Mouse (Mus musculus): ENCODE measurements around the gene Spata17. TPM values are rescaled to one million over a fixed set of nuclear protein-coding genes. Genes with fewer than 3 reads are reported as not detected.

Spata17 gene
- polyA plus RNA-seq, 1 experiment from 2014 or later = 1.2 TPM

DNA sequence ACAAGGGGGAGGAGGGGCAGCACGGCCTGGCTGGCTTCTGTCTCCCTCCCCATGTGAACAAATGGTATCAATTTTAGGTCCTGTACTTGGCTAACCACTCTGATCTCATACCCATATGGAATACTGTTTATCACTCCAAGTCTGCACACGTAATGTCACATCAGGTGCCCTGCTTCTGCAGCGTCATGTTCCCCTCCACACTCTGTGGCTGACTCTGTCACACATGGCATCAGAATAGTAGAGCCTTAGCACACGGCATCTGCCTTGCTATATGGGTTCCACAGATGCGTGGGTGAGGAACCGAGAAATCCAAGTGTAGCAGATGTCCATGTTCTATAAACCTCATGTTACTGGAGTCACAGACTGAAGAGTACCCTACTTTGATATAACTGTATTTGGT is 96.0 kb downstream of the Spata17 start:
- no peak overlapping the region for H3K27ac ChIP-seq
- WGBS = 84% methylated on average over 6 of the region's 6 CpGs
- no peak for ATAC-seq (ENCODE audit: insufficient number of reproducible peaks, insufficient read depth, low FRiP score, low TSS enrichment)

DNA sequence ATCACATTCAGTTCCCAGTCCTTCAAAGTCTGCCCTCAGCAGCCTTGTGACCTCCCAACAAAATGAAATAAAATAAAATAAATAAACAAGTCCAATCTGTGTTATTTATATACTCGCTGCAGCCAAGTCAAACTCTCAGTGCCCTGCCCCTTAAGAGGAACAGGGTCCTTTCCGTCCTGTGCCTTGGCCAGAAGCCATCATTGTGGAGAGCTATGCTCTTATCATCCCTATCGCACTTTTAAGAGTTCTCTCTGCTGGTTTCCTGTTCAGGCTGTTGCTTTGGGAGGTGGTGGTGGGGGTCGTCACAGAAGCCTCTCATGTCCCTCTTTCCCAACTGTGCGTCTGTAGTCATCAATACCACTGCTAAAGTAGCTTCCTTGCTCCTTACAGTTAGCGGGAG is 97.2 kb downstream of the Spata17 start:
- ATAC-seq (ENCODE audit: insufficient number of reproducible peaks, insufficient read depth, low FRiP score, low TSS enrichment) = no peak
- Histone ChIP-seq H3K4me2 (replicated peaks) (no peak overlapping the region), H3K9me3 (no peaks in the 10 kb centered on the region), H3K4me1 (no peaks in the 10 kb centered on the region), H3K36me3 (no peaks in the 10 kb centered on the region), H3K27me3 (no peaks in the 10 kb centered on the region), H3K9ac (no peak overlapping the region), H3K27ac (no peak overlapping the region), H3K4me3 (no peak overlapping the region)
- 79% methylated on average over 6 of the region's 6 CpGs for WGBS

More for the DNA sequence above, 96.0 kb downstream of the Spata17 start:
- Histone ChIP-seq H3K4me3 (no peak overlapping the region), H3K9me3 (no peaks in the 10 kb centered on the region), H3K27me3 (no peaks in the 10 kb centered on the region), H3K4me1 (no peaks in the 10 kb centered on the region), H3K4me2 (replicated peaks) (no peak overlapping the region), H3K36me3 (no peaks in the 10 kb centered on the region), H3K9ac (no peak overlapping the region)

DNA sequence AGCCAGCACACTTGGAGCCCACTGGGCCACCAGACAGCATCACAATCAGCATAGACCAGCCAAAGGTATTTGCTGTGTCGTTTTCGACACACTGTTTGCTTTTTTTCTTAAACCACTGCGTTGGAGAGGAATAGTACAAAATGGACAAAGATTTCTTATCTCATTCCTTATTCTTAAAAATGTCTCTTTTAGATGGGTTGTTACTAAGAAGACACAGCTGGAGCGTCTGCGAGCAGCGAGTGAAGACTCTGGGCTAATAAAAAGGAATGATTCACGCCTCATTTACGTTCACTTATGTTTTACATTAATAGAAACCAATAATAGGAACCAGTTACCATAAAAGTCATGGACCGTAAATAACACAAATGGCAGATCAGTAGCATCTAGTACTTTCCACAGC is 101.5 kb downstream of the Spata17 start:
- WGBS = 89% methylated on average over 9 of the region's 9 CpGs
- ATAC-seq (ENCODE audit: insufficient number of reproducible peaks, insufficient read depth, low FRiP score, low TSS enrichment) = no peak

DNA sequence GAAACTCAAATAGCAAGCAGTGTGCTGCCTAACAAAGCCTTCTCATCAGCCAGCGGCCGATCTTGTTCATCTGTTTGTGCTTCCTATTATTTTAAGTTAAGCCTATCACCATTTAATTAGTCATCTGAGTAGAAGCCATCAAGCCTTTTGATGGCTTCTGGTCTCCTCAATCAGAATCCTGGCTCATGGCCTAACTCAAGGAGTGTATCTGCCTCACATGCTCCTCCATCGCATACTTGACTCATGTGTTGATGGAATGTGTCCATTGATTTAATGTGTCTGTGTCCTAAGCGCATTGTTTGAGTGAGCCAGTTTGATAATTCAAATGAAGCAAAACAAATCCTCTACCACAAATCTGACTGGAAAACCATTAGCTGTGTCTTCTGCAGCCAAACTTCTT is 113.1 kb downstream of the Spata17 start:
- ATAC-seq (ENCODE audit: insufficient number of reproducible peaks, insufficient read depth, low FRiP score, low TSS enrichment) = no peak
- 87% methylated on average over 4 of the region's 4 CpGs for whole genome bisulfite sequencing
- H3K27ac ChIP-seq = no peak overlapping the region

More for the DNA sequence above, 101.5 kb downstream of the Spata17 start:
- Histone ChIP-seq H3K9me3 (no peaks in the 10 kb centered on the region), H3K4me1 (no peaks in the 10 kb centered on the region), H3K9ac (no peak overlapping the region), H3K27ac (no peak overlapping the region), H3K27me3 (no peaks in the 10 kb centered on the region), H3K36me3 (no peaks in the 10 kb centered on the region), H3K4me2 (replicated peaks) (no peak overlapping the region), H3K4me3 (no peak overlapping the region)

DNA sequence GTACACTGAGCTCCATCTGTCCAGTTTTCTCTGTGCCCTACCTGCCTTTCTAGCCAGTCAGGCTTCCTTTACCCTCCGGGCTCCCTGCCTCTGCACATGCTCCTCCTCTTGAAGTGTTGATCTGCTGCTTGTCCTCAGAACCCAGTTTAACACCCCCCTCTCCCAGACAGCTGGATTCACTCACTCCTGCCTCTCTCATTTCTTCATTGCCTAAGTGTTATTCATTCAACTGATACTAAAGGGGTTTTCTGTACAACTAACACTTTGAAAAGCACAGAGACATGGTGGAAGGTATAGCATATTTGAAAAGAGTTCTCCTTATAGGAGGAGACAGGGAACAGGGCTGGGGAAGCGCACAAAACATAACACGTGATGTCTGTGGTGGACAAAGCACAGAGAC is 114.1 kb downstream of the Spata17 start:
- Histone ChIP-seq H3K4me3 (no peak overlapping the region), H3K9ac (no peak overlapping the region), H3K9me3 (no peaks in the 10 kb centered on the region), H3K27me3 (no peaks in the 10 kb centered on the region), H3K27ac (no peak overlapping the region), H3K4me1 (no peaks in the 10 kb centered on the region), H3K4me2 (replicated peaks) (no peak overlapping the region), H3K36me3 (no peaks in the 10 kb centered on the region)
- WGBS = 72% methylated on average over 3 of the region's 3 CpGs
- no peak for ATAC-seq (ENCODE audit: insufficient number of reproducible peaks, insufficient read depth, low FRiP score, low TSS enrichment)

More for the DNA sequence above, 113.1 kb downstream of the Spata17 start:
- Histone ChIP-seq H3K36me3 (no peaks in the 10 kb centered on the region), H3K9me3 (no peaks in the 10 kb centered on the region), H3K4me2 (replicated peaks) (no peak overlapping the region), H3K4me1 (no peaks in the 10 kb centered on the region), H3K9ac (no peak overlapping the region), H3K4me3 (no peak overlapping the region), H3K27me3 (no peaks in the 10 kb centered on the region)

DNA sequence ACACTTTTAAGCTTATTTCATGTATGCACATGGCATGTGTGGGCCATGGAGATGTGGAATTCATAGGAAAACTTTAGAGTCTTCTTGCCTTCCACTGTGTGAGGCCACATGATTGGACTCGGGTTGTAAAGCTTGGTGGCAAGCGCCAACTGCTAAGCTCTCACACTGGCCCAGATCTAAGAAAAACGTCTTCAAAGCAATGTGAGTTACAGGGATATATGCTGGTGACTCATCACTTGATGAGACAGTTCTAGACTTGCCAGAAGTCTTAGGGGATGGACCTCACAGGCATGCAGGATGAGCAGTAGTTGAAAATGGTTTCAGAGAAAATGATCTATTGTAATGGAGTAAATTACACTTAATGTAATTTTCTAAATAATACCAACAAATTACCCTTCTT is 114.6 kb downstream of the Spata17 start:
- Histone ChIP-seq H3K4me3 (no peak overlapping the region), H3K9ac (no peak overlapping the region), H3K9me3 (no peaks in the 10 kb centered on the region), H3K27ac (no peak overlapping the region), H3K4me1 (no peaks in the 10 kb centered on the region), H3K36me3 (no peaks in the 10 kb centered on the region), H3K4me2 (replicated peaks) (no peak overlapping the region), H3K27me3 (no peaks in the 10 kb centered on the region)
- WGBS = 74% methylated on average over 3 of the region's 3 CpGs
- ATAC-seq (ENCODE audit: insufficient number of reproducible peaks, insufficient read depth, low FRiP score, low TSS enrichment) = no peak

DNA sequence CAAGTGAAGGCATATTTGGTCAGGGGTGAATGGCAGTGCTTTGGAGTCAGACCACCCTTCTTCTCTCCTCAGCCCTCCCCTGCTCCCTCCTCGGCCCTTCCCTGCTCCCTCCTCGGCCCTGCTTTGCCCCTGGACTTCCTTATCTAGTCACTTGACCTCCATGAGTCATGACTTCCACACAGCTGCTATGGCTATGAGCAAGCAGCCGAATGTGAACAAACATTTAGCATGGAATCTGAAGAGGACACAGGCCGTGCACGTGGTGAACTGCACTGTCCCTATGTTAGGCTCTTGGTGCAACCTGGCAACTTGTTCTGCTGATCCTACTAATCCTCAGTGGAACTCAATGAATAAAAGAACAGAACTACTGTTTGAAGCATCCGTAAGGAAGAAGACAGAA is 117.0 kb downstream of the Spata17 start:
- WGBS = 76% methylated on average over 6 of the region's 6 CpGs

DNA sequence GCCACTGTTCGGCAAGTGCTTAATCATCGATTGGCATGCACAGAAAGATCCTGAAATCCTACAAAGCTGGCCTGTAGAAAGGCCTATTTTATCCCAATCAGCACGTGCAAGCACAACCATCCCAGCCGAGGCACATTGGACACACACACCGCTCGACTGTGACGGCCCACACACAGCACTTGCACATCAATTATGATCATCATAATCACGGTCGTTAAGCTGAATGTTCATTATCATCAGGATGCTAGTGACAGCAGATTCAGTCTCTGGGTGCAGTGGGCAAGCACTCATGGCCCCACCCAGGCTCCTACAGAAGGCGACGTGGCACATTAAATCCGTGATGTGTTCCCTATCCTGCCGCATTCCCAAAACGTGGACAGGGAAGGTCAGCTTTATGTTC is 122.7 kb downstream of the Spata17 start:
- H3K4me1 ChIP-seq = no peaks in the 10 kb centered on the region
- WGBS = 82% methylated on average over 14 of the region's 14 CpGs

More for the DNA sequence above, 117.0 kb downstream of the Spata17 start:
- Histone ChIP-seq H3K36me3 (no peaks in the 10 kb centered on the region), H3K4me2 (replicated peaks) (no peak overlapping the region), H3K9ac (no peak overlapping the region), H3K27ac (no peak overlapping the region), H3K4me3 (no peak overlapping the region), H3K4me1 (no peaks in the 10 kb centered on the region), H3K9me3 (no peaks in the 10 kb centered on the region), H3K27me3 (no peaks in the 10 kb centered on the region)
- ATAC-seq (ENCODE audit: insufficient number of reproducible peaks, insufficient read depth, low FRiP score, low TSS enrichment) = no peak

DNA sequence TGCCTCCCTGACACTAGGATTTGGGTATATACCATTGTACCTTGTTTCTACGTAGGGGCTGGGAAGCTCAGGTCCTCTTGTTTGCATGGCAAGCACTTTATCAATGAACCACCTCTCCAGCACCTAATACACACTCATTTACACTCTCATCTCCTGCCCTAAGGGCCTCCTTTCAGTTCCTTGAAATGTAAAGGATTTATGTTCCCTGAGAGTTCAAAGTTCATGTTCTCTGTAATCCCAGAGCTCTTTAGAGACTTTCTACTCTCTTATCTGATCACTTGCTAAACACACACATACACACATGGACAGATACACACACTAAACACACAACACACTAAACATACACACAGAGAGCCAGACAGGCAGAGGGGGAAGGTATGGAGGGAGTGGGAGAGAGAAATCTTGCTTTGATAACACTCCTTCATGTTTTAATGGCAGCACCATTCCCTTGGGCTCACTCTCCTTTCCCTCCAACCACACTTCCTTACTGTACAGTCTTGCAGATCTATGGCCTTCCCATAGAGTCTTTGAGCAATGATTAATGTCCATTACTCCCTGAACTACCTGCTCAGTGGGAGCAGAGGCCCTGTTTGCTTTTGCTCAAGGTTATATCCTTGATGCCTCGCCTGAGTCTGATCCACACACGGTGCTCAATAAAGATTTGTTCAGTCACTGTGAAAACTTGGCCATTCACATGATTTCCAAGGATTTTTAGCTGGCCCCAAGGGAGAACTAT is 126.4 kb downstream of the Spata17 start:
- H3K27me3 ChIP-seq = no peaks in the 10 kb centered on the region
- ATAC-seq (ENCODE audit: insufficient number of reproducible peaks, insufficient read depth, low FRiP score, low TSS enrichment) = no peak
- no peak overlapping the region for H3K27ac ChIP-seq
- WGBS = 84% methylated on average over 3 of the region's 3 CpGs
- no peaks in the 10 kb centered on the region for H3K9me3 ChIP-seq
- H3K4me1 ChIP-seq = no peaks in the 10 kb centered on the region
- H3K9ac ChIP-seq = no peak overlapping the region
- no peak overlapping the region for H3K4me3 ChIP-seq
- H3K4me2 ChIP-seq (replicated peaks) = no peak overlapping the region
- H3K36me3 ChIP-seq = no peaks in the 10 kb centered on the region

More for the DNA sequence above, 122.7 kb downstream of the Spata17 start:
- H3K27ac ChIP-seq = no peak overlapping the region
- no peak for ATAC-seq (ENCODE audit: insufficient number of reproducible peaks, insufficient read depth, low FRiP score, low TSS enrichment)
- H3K9me3 ChIP-seq = no peaks in the 10 kb centered on the region
- H3K36me3 ChIP-seq = no peaks in the 10 kb centered on the region
- no peak overlapping the region for H3K4me3 ChIP-seq
- no peak overlapping the region for H3K4me2 ChIP-seq (replicated peaks)
- no peak overlapping the region for H3K9ac ChIP-seq
- H3K27me3 ChIP-seq = no peaks in the 10 kb centered on the region

DNA sequence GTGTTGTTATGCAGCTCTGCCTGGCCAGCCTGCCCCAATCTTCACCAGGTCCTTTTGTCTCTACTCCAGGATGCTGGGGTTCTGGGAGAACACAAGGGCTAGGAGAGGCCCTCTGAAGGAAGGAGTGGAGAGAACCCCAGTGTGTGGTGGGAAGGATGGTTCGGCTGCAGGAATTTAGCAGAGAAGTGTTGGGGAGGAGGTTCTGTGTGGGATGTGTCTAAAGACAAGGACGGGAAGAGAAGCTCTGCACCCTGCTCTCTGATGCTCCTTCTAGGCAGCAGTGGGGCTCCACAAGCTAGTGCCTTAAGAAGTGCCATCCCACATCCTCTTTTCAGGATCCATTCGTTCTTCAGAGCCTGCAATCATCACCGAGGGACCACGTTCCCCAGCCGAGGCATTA is 129.2 kb downstream of the Spata17 start:
- Histone ChIP-seq H3K27me3 (no peaks in the 10 kb centered on the region), H3K4me1 (no peaks in the 10 kb centered on the region), H3K4me2 (replicated peaks) (no peak overlapping the region), H3K9ac (no peak overlapping the region), H3K9me3 (no peaks in the 10 kb centered on the region), H3K27ac (no peak overlapping the region), H3K4me3 (no peak overlapping the region), H3K36me3 (no peaks in the 10 kb centered on the region)
- ATAC-seq (ENCODE audit: insufficient number of reproducible peaks, insufficient read depth, low FRiP score, low TSS enrichment) = no peak
- WGBS = 69% methylated on average over 6 of the region's 6 CpGs

DNA sequence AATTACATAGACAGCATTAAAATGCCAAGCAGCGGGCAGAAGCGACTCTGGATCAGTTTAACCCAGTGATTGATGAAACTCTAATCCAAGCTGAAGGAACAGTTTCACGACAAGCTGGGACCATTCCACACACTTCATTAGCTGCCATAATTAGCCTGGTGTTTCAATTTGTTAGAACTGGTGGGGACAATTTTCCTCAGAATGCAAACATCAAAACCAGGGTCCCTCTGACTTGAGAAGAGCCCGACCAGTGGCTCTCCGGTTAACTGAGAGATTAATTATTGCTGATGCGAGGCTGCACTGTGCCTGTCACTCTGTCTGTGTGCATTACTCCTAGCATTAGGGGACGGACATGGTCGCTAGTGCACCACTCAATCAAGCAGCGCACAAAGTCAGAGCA is 137.9 kb downstream of the Spata17 start:
- 54% methylated on average over 9 of the region's 9 CpGs for WGBS
- Histone ChIP-seq H3K4me1 (no peaks in the 10 kb centered on the region), H3K27ac (no peak overlapping the region), H3K27me3 (no peaks in the 10 kb centered on the region), H3K9ac (no peak overlapping the region), H3K36me3 (no peaks in the 10 kb centered on the region), H3K4me2 (replicated peaks) (no peak overlapping the region), H3K4me3 (no peak overlapping the region), H3K9me3 (no peaks in the 10 kb centered on the region)
- ATAC-seq (ENCODE audit: insufficient number of reproducible peaks, insufficient read depth, low FRiP score, low TSS enrichment) = no peak

DNA sequence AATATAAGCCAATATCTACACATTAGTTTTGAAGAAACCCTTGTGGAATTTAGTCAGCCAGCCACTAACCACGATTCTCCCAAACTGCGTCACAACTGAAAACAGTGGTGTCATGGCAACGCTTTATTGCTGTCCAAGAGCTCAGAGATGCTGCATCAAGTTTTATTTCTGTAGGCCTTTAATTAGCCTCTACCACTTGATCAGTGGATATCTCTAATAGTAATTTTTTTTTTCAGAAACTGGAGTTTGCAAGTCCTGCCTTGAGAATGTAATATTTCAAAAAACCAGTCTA is 138.3 kb downstream of the Spata17 start:
- Histone ChIP-seq H3K27ac (no peak overlapping the region), H3K36me3 (no peaks in the 10 kb centered on the region), H3K4me1 (no peaks in the 10 kb centered on the region), H3K9ac (no peak overlapping the region), H3K4me3 (no peak overlapping the region), H3K27me3 (no peaks in the 10 kb centered on the region), H3K4me2 (replicated peaks) (no peak overlapping the region), H3K9me3 (no peaks in the 10 kb centered on the region)
- WGBS = 72% methylated on average over 3 of the region's 3 CpGs
- ATAC-seq (ENCODE audit: insufficient number of reproducible peaks, insufficient read depth, low FRiP score, low TSS enrichment) = no peak
